Mouse (Mus musculus): ENCODE measurements around the gene Dpep2nb.
"Not testable (repeated sequence)": the region's sequence is repeated elsewhere in the genome, so short reads cannot be mapped to it uniquely, and the experiment has no call there.

Dpep2nb gene

DNA sequence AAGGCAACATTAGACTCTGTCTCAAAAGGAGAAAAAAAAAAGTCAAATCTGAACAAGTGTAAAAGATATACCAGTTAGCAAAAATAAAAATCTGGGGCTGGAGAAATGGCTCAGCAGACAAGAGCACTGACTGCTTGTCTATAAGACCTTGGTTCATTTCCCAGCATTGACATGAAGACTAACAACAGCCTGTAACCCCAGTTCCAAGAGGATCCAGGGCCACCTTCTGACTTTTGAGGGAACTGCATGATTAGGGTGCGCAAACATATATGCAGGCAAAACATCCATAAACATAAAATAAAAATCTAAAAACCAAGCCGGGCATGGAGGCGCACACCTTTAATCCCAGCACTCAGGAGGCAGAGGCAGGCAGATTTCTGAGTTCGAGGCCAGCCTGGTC lies 638 bp upstream of the Dpep2nb start:
- no peak for DNase-seq (ENCODE audit: low spot score)

DNA sequence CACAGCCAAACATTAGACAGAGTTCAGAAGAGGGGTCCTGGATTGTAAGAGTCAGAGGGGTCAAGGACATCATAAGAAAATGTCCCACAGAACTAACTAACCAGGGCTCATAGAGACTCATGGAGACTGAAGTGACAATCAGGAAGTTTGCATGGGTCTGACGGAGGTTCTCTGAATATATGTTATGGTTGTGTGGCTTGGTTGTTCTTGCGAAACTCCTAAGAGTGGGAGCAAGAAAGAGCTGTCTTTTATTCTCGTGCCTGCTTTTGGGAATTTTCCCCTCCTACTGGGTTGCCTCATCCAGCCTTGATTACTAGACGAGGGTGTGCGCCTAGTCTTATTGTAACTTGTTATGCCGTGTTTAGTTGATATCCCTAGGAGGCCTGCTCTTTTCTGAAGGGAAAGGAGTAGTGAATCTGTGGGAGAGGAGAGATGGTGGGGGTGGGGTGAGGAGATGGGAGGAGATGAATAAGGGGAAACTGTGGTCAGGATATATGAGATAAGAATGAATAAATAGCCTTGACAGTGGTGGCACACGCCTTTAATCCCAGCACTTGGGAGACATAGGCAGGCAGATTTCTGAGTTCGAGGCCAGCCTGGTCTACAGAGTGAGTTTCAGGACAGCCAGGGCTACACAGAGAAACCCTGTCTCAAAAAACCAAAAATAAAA lies 1.1 kb downstream of the Dpep2nb start:
- no peak for DNase-seq (ENCODE audit: low spot score)

DNA sequence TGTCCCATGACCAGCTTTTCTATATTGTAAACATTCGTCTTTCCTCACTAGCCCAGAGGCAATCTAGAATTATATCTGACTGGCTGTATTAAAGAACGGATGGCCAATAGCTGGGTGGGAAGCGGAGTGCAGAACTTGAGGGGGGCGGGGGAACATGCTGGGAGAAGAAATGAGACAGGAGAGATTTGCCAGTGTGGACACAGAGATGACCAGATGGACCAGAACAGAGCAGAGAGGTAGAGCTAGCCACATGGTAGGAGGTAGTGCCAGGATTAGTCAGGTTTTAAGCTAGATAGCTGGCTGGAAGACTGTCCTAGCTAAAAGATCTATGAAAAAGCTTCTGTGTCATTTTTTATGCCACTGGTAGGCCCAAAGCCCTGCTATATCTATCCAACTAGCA lies 3.9 kb downstream of the Dpep2nb start:
- no peak for DNase-seq (ENCODE audit: low spot score)

DNA sequence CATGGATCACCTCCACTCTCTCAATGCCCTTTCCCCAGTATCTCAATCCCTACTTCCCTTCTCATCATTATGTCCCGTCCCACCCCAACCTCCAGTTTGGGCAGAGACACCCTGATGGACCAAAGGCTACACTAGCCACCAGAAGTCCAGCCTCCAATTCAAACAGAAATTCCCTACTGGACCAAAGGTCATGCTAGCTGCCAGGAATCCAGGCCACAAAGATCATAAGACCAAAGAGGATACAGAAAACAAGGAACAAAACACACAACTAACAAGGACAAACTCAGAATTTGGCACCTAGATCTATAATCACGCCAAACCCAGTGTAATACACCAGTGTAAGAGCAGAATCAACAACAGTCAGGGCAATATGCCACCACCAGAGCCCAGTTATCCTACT lies 6.8 kb downstream of the Dpep2nb start:
- DNase-seq (ENCODE audit: low spot score) = no peak

DNA sequence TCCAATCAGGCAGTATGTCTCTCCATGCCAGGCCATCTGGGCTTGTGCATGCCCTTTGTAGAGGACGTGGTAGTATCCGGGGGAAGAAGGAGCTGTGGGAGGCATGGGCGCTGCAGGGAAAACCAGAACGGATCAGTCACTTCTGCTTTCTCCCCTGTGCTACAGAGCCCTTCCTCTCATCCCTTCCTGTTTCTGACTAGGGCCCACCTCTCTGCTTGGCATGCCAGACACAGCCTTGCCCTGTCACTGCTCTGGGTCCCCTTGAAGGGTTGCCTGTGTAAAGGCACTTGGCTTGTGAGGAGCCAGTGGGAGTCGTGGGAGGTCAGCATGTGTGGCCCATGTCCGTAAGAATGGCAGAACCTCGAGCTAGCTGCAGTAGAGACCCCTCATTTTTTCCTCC lies 9.4 kb downstream of the Dpep2nb start:
- DNase-seq (ENCODE audit: low spot score) = no peak

DNA sequence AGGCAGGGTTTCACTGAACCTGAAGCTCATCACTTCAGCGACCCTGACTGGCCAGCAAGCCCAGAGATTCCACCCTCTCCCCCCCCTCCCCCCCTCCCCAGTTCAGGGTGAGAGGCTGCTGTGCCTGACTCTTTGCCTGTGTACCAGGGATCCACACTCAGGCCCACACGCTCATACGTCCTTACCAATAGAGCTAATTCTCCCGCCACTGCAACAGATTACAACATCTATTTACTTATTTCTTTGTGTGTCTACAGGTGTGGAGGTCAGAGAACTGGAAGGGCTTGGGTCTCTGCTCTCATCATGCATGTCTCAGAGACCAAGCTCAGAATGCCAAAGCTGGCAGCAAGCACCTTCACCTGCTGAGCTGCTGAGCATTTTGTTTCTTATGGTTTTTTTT lies 12.5 kb downstream of the Dpep2nb start:
- DNase-seq (ENCODE audit: low spot score) = no peak

DNA sequence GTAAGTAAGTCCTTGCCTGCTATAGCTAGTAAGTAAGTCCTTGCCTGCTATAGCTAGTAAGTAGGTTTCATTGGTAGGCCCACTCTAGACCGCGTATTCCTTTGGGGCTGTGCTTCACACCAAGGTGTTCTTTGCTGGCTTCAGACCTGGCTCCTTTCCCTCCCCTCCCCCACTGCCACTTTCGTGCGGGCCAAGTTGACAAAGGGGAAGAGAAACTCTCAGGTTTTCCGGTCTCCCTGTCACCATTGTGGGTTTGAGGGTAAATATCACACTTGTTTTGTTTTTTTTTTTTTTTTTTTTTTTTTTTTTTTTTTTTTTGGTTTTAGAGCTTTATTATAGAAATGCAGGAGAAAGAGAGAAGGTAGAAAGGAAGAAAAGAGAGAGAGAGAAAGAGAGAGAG lies 13.3 kb downstream of the Dpep2nb start:
- no peak for DNase-seq (ENCODE audit: low spot score)

DNA sequence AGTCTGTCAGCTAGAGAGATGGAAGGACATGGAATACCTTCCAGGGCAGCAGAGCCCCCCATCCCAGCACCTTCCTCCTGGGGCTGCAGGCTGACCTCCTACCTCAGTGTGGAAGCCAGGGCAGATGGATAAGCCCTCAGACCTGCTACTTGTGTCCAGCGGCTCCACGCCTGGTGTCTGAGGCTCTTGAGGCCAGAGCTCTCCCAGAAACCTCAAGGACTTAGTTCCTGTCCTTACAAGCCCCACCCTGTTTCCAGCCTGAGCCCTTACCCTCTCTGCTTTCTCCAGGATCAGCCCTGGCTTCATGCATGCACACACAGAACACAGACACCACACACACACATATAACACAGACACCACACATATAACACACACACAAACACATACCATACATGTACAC lies 14.2 kb downstream of the Dpep2nb start:
- DNase-seq (ENCODE audit: low spot score) = no peak

DNA sequence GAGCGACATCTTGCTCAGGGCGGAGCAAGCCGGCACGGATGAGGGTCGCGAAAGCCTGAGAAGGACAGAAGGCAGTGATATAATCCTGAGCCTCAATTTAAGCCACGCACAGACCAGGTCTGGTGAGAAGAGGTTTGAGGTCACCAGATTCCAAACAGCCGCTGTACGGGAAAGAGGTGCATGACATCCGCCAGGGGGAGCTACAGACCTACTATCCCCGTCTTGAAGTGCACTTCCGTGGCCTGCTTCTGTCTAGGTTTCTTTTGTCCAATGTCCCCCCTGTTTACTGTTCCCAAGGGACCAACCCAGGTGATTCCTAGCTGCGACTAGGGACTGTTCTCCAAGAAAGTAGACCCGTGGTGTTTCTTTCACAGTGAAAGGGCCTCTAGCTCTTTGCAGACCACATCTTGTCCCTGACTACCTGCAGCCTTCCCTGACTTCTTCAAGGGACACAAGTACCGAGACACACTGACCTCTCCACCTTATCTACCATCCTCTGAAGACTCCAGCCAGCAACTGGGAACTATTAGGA lies 14.9 kb downstream of the Dpep2nb start, which contains the start of gene Dus2:
Gene Dus2 (plus strand): TSS at position 482 of the 532 bp plus-strand sequence.
- DNase-seq (ENCODE audit: low spot score) = peak; percentile 56

DNA sequence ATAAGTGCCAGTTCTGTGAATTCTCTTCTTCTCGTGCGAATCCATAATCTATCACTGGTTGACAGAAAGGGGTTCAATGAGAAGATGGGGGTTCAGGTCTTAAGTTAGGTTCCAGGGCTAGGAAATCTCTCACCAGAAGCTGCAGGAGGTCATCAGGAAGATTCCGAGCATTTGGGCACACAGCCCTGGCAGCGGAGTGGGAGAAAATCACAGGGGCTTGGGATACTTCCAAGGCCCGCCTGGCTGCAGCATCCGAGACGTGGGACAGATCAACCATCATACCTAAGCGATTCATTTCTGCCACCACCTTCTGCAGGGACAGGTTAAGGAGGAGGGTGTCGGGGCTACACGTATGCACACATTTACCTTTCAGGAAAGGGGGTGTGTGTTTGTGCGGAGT lies 17.2 kb downstream of the Dpep2nb start:
- no peak for DNase-seq (ENCODE audit: low spot score)

DNA sequence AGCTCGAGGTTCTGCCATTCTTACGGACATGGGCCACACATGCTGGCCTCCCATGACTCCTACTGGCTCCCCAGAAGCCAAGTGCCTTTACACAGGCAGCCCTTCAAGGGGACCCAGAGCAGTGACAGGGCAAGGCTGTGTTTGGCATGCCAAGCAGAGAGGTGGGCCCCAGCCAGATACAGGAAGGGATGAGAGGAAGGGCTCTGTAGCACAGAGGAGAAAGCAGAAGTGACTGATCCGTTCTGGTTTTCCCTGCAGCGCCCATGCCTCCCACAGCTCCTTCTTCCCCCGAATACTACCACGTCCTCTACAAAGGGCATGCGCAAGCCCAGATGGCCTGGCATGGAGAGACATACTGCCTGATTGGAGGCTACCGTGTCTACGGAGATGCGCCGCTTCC lies 22.4 kb downstream of the Dpep2nb start:
- not testable (repeated sequence) for DNase-seq (ENCODE audit: low spot score)

DNA sequence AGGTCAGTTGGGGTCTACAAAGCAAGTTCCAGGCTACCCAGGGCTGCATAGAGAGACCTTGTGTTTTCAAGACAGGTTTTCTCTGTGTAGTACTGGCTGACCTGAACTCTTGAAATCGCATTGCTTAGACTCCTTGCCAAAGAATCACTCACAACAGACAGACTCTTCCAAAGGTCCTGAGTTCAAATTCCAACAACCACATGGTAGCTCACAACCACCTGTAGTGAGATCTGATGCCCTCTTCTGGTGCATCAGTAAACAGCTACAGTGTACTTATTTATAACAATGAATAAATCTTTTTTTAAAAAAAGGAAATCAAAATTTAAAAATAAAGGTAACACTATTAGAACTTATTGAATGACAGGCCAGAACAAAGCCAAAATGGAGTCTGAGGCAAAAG lies 24.6 kb downstream of the Dpep2nb start:
- DNase-seq (ENCODE audit: low spot score) = no peak

DNA sequence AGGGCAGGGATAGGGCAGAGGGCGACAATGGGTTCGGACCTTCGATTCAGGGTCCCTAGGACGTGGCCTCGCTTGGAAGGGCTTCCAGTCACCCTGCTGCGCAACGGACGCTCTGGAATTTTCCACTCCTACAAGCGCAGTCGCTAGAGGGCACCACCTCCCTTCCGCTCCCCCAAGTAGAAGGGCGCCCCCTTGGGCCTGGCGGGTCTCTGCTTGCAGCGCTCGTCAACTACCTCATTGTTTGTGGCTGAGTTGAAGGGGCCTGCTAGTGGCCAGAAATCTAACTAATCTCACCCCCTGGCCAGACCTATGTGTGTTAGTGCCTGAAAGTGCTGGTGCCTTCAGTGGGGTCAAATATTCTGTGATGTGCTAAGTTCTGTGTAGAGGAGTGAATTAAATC lies 26.4 kb downstream of the Dpep2nb start, which contains the start of gene Dpep3:
Gene Dpep3 (minus strand): TSS at position 105 of the 400 bp plus-strand sequence.
- no peak for DNase-seq (ENCODE audit: low spot score)

DNA sequence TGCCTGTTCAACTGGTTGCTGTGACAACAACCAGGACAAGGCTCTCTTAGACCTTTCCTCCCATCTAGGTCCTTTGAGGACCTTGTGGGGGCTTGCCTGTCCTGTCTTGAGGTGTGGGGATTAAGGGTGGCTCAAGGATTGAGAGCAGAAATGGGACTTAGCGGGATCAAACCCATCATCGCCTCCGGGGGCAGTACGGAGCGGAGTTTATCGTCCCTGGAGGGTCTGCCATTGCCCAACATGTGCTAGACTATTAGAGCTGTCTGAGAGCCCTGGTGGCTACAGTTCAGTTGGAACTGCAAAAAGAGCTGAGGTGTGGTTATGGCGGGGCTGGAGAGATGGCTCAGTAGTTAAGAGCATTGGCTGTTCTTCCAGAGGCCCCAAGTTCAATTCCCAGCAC lies 30.4 kb downstream of the Dpep2nb start:
- no peak for DNase-seq (ENCODE audit: low spot score)

DNA sequence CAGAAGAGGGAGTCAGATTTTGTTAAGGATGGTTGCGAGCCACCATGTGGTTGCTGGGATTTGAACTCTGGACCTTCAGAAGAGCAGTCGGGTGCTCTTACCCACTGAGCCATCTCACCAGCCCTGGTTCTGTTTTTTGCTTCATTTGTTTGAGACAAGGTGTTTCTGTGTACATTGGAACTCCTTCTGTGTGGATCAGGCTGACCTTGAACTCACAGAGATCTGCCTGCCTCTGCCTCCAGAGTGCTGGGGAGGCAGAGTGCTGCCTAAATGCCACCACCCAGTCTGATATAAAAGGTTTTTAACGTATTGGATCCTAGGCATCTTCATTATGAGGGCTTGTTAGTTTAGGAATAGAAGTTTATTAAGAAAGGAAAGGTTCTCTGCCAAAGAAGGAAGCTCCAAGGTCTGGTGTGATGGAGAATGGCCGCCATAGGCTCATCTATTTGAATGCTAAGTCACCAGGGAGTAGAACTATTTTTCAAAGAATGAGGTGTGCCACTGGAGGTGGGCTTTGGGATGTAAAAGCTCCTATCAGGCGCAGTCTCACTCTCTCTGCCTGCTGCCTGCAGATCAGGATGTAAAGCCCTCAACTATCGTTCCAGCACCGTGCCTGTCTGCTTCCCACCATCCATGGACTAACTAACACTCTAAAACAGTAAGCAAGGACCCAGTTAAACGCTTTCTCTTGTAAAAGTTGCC lies 34.6 kb downstream of the Dpep2nb start:
- no peak for DNase-seq (ENCODE audit: low spot score)

DNA sequence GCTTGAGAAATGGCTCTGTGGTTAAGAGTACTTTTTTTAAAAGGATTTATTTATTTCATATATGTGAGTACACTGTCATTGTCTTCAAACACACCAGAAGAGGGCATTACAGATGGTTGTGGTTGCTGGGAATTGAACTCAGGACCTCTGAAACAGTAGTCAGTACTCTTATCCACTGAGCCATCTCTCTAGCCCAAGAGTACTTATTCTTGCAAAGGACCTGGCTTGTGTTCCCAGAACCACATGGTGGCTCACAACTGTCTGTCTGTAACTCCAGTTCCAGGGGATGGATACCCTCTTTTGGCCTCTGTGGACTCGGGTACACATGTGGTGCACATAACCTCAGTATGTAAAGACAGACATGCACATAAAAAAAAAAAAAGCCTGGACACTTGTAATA lies 36.4 kb downstream of the Dpep2nb start:
- DNase-seq (ENCODE audit: low spot score) = no peak

DNA sequence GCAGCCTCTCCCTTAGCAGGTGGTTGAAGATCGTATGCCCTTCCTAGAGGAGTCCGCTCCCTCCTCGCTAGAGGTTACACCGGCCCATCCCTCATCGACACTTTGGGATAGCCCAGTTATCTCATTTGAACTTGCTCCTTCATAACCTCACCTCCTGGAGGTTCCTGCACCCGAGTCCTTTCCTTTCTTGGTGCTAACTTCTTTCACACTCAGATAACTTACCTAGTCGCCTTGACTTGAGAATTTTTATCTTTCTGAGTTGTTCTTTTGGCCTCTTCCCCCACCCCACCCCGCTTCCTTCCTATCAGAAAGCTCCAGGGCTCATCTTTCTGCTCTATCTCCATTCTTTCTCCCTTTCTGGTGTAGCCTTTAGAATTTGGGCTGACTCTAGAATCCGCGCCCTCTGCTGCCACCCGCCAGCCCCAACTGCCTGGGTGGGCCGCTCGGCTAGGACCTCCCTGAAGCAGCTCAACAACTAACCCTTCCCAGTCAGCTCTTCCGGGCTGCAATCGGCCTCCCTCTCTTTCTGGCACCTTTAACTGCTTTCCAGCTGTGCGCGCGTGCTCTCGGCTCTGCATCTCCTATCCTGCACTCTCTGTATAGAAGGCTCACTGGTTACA lies 39.0 kb downstream of the Dpep2nb start:
- no peak for DNase-seq (ENCODE audit: low spot score)

DNA sequence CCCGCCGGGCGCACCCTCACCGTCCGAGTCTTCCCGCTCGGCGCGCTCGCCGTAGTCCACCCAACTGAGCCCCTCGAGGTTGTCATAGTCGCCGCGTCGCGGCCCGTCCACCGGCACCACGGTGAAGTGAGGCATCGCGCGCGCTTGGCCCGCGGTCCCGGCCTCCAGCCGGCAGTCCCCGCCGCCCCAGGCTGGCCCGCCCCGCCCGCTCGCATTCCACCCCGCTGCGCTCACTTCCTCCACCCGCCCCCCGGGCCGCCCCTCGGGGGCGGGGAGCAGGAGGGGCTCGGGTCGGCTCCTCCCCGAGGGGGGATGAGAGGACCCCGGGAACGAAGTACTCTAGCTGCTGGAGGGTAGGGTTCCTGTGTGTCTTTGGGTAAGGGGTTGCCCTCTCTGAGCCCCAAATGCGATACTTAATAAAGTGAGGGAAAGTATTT lies 39.9 kb downstream of the Dpep2nb start, which contains the start of gene Slc12a4:
Gene Slc12a4 (minus strand): TSS at position 193 of the 437 bp plus-strand sequence.
- peak; percentile 47 for DNase-seq (ENCODE audit: low spot score)

DNA sequence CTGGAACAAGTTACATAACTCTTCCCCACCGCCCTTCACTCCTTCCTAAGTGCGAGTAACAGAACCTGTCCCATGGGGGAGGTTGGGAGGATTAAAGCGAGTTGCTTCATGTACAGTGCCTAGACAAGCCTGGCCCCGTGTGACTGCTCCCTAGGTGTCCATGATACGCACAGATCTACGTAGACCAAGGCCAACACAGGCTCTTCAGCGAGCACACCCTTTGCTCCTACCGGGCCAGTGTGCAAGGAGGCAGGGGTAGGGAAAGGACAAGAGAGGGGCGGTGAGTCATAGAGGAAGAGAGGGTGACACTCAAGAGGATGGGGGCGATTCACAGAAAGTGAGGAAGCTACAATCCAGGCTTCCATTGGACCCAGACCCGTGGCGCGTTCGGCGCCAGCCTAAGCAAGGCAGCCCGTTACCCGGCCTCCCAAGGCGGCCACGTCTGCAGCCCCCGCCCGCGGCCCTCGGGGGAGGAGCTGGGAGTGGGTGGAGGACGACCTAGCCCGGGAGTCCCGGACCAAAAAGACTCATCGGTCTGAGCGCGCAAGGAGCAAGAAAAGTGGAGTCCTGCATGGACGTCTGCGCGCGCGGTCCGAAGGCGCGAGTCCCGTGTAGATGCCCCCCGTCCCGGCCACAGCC lies 40.4 kb downstream of the Dpep2nb start:
- DNase-seq (ENCODE audit: low spot score) = no peak

DNA sequence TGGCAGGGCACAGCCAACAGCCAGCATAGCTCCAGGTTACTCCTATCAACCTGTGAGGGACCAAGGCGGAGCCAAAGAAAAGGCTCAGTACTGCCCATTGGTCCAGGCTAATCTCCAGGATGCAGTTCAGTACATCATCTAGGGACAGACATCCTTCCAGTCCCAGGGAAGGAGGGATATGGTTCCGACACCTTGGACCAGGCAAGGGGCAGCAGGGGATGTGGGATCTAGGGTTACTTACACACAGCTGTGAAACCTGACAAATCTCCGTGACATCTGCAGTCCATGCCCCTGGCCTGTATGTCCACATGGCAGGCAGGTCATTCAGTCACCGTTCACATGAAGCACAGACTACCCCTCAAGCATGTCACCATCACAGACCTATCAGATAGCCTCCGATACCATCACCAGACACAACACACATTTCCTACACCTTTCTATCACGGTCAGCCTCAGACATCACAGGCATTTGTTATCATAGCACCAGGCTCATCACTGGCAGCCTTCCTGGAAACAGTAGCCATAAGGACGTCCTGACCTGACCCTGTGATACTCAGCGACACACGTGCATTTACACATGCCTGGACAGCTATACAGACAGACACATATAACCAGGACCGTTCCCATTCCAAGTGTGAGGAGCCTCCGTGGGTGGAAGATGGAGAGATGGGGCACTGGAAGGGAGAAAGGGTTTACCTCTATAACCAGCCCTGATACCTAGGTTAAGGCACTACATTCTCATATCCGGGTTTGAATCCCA lies 41.1 kb downstream of the Dpep2nb start:
- DNase-seq (ENCODE audit: low spot score) = no peak

DNA sequence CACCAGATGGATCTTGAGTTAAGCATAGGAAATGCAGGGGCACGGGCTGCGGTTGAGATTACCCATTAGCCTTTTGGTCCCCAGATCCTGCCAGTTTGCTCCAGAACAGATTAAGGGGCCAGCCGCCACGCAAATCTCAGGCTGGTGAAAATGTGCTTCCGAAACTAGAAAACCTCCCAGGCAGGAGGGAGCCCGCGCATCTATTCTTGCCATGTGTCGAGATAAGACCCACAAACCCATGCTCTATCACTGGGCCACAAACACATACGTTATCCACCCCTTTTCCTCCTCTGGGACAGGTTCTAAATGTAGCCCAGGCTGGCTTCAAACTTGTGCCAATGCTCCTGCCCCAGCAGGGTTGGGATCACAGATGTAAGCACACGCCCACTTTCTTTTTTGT lies 44.2 kb downstream of the Dpep2nb start:
- no peak for DNase-seq (ENCODE audit: low spot score)

DNA sequence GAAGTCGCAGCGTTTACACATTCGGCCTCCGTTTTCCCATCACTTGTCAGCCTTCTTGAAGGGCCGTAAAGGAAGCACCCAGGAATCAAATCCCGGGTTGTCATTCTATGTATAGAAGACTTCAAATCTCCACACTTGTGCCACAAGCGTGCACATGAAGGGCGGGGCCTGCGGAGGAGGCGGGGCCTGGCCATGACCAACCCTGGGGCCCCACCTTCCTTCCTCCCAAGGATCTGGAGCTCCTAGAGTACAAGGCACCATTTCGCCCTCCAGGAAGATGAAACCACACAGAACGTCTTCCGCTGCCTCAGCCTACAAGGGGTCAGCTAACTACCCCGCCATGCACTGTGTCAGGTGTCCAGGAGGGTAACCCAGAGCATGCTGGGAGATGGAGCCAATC lies 44.7 kb downstream of the Dpep2nb start:
- DNase-seq (ENCODE audit: low spot score) = no peak
